Mouse (Mus musculus): Measurements from ENCODE around the gene Gm17387. TPM values are rescaled to one million over a fixed set of nuclear protein-coding genes. Genes with fewer than 3 reads are reported as not detected.

The Gm17387 gene
- total RNA-seq, 1 experiment: not detected

DNA sequence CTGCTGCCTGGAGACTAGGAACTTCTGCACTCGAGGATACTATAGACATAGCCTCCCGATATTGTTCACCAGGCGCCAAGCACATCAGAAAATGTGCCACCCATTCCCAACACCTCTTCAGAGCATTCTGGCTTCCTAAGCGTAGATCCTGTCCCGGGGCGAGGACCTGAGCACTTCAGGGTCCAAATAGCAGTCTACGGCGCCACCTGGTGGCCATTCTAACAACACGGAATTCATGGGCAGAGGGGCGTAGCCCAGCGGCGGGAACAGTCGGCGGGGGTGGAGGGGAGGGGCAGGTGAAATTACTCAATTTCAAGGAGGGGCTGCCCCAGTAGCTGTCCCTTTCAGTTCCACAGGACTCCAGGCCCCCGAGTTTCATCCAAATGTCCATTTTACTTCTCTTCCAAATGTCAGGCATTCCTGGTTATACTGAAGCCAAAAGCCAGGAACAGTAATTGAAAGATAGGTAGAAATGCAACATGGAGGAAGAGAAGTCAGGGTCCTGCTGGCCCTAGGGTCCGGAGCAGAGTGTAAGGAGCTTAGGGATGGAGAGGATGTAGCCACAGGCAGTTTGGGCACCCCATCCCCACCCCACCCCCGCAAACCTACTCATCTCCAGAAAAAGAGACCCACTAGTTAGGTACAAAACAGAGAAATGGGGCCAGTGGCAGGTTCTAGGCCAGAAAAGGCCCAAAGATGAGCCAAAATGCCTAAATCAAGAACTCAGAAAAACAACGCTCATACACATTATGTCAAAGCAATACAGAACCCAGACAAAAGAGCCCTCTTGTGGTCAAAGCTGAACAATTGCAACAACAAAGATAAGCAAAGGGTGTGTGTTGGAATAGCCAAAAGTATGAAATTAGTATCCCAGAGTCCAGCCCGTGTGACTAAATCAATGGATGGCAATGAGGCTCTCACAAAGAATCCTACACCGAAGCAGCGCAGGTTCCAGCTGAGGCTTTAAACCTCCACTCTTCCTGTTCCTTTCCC lies 19.6 kb downstream of the Gm17387 start:
- Histone ChIP-seq H3K9me3 (ENCODE audit: control insufficient read depth, insufficient read depth, low read depth, low read length) (no peaks in the 10 kb centered on the region), H3K36me3 (ENCODE audit: control insufficient read depth, insufficient read depth, low read length, poor library complexity, severe bottlenecking) (no peaks in the 10 kb centered on the region), H3K27ac (ENCODE audit: insufficient read depth, low read depth, low read length, poor library complexity, severe bottlenecking) (peak overlapping the region; percentile 98), H3K9ac (ENCODE audit: insufficient read depth, low read depth, low read length, poor library complexity, severe bottlenecking) (peak overlapping the region; percentile 84), H3K4me1 (ENCODE audit: control insufficient read depth in 2 of 2, insufficient read depth in 2 of 2, low read length in 2 of 2, poor library complexity in 1 of 2) (peaks cover 7 to 22% of the 10 kb centered on the region in 2 experiments), H3K4me3 (ENCODE audit: insufficient read depth in 1 of 2, low read depth in 1 of 2, low read length in 2 of 2, poor library complexity in 1 of 2, severe bottlenecking in 1 of 2) (peak overlapping the region; percentile 61 to 71)
- TF ChIP-seq CHD2 (IDR thresholded peaks at IDR 0.05; ENCODE audit: low read depth, low read length) (no peak), ZC3H11A (IDR thresholded peaks at IDR 0.05; ENCODE audit: borderline replicate concordance, low read depth, low read length) (peak; percentile 98)
- peak; percentile 98 for DNase-seq (ENCODE audit: low read depth, low spot score)
- in situ Hi-C loops (cut with MboI; ENCODE audit: low sequenced_read_pairs in 2 of 2, unreplicated experiment in 2 of 2): loop anchor here in 1 of 2 experiments (10.0 kb wide), 1 partner anchor 94 kb away; the partner anchor contains the start of genes Gm45717, Ifitm2 and Ifitm5

DNA sequence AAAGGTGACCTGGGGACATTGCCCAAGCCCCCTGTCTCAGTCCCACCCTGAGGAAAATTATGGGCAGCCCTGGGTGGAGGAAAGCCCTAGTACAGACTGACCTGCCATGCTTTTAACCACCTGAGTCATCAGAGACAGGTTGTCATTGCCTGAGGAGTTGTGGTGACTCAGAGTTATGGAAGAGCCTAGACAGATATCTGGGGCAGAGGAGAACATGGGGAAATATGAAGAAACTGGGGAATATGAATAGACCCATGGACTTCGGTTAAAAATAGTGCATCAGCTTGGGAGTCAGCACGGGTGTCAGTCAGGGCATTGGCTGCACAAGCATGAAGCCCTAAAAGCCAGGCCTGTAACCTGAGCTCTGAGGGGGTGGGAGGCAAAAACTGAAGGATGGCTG lies 20.4 kb downstream of the Gm17387 start:
- H3K4me1 ChIP-seq (ENCODE audit: control insufficient read depth in 2 of 2, insufficient read depth in 2 of 2, low read length in 2 of 2, poor library complexity in 1 of 2): peaks cover 6 to 21% of the 10 kb centered on the region in 2 experiments
- no peak for DNase-seq (ENCODE audit: low read depth, low spot score)
- no peak overlapping the region for H3K9ac ChIP-seq (ENCODE audit: insufficient read depth, low read depth, low read length, poor library complexity, severe bottlenecking)
- no peak overlapping the region for H3K4me3 ChIP-seq (ENCODE audit: insufficient read depth in 1 of 2, low read depth in 1 of 2, low read length in 2 of 2, poor library complexity in 1 of 2, severe bottlenecking in 1 of 2)
- no peaks in the 10 kb centered on the region for H3K36me3 ChIP-seq (ENCODE audit: control insufficient read depth, insufficient read depth, low read length, poor library complexity, severe bottlenecking)
- no peak for TF ChIP-seq CHD2 (IDR thresholded peaks at IDR 0.05; ENCODE audit: low read depth, low read length)
- no peak for TF ChIP-seq ZC3H11A (IDR thresholded peaks at IDR 0.05; ENCODE audit: borderline replicate concordance, low read depth, low read length)
- TF ChIP-seq MAFK (IDR thresholded peaks at IDR 0.05; ENCODE audit: insufficient read depth, low read depth, low read length): no peak
- no peak for TF ChIP-seq ZNF384 (IDR thresholded peaks at IDR 0.05; ENCODE audit: low read depth, low read length)
- TF ChIP-seq HCFC1 (IDR thresholded peaks at IDR 0.05; ENCODE audit: borderline replicate concordance, insufficient read depth, low read length): no peak
- no peaks in the 10 kb centered on the region for H3K9me3 ChIP-seq (ENCODE audit: control insufficient read depth, insufficient read depth, low read depth, low read length)
- in situ Hi-C loops (cut with MboI; ENCODE audit: low sequenced_read_pairs in 2 of 2, unreplicated experiment in 2 of 2): loop anchor here in 1 of 2 experiments (10.0 kb wide), 1 partner anchor 95 kb away; the partner anchor contains the start of genes Gm45717, Ifitm2 and Ifitm5
- H3K27ac ChIP-seq (ENCODE audit: insufficient read depth, low read depth, low read length, poor library complexity, severe bottlenecking): no peak overlapping the region

DNA sequence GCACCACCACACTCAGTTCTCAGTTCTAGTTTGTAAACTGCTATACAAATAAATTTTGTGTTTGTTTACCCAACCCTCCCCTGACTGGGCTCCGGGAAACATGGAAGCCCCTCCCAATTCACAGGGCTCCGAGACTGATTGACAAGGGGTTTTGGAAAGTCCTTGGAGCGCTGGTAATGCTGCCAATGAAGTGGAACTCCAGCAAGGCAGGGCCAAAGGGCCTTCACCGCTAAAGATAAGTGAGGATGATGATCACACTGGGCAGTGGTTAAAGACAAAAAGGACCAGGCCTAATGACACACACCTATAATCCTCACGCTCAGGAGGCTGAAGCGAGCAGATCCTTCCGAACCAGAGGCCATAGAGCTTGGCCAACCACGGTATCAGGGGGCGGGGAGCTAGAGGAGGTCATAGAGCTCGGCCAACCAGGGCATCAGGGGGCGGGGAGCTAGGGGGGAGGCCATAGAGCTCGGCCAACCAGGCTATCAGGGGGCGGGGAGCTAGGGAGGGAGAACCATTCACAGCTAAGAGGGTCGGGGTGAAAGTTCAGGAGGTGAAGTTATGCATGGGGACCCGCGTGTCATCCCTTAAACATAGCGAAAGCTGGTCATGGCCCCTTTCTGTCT lies 22.2 kb downstream of the Gm17387 start:
- peak; percentile 96 for DNase-seq (ENCODE audit: low read depth, low spot score)
- H3K9ac ChIP-seq (ENCODE audit: insufficient read depth, low read depth, low read length, poor library complexity, severe bottlenecking): peak overlapping the region; percentile 58; the same call in 1 of the 2 replicates
- in situ Hi-C loops (cut with MboI; ENCODE audit: low sequenced_read_pairs in 2 of 2, unreplicated experiment in 2 of 2): loop anchor here (5.0 to 25.0 kb wide), 2 partner anchors 209 to 214 kb away; partner anchors contain the start of genes Odf3 (in 1 of the 2), Scgb1c1 (in 1 of the 2) and Urah (in 1 of the 2)

DNA sequence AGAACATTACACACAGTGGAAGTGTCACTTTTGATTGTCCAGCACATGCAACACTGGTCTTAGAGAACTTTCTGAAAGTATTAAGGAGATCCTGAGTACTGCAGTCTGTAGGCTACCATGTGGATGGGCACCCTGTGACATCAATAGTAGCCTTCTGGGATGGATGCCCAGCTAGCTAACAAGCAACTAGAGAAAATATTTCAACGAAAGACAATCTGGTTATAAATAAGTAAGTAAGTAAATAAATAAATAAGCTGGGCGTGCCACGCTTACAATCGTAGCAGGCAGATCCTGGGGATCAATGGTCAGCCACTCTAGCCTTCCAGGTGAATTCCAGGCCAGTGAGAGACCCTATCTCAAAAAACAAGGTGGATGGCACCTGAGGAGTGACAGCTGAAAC lies 23.1 kb downstream of the Gm17387 start:
- Histone ChIP-seq H3K9me3 (ENCODE audit: control insufficient read depth, insufficient read depth, low read depth, low read length) (no peaks in the 10 kb centered on the region), H3K4me3 (ENCODE audit: insufficient read depth in 1 of 2, low read depth in 1 of 2, low read length in 2 of 2, poor library complexity in 1 of 2, severe bottlenecking in 1 of 2) (peak overlapping the region in 1 of 2 experiments; percentile 95; a peak in 1 of 4 replicates), H3K36me3 (ENCODE audit: control insufficient read depth, insufficient read depth, low read length, poor library complexity, severe bottlenecking) (no peaks in the 10 kb centered on the region), H3K4me1 (ENCODE audit: control insufficient read depth in 2 of 2, insufficient read depth in 2 of 2, low read length in 2 of 2, poor library complexity in 1 of 2) (peaks cover 5 to 16% of the 10 kb centered on the region in 2 experiments; a peak in 3 of 4 replicates), H3K9ac (ENCODE audit: insufficient read depth, low read depth, low read length, poor library complexity, severe bottlenecking) (no peak overlapping the region), H3K27ac (ENCODE audit: insufficient read depth, low read depth, low read length, poor library complexity, severe bottlenecking) (no peak overlapping the region)
- in situ Hi-C loops (cut with MboI; ENCODE audit: low sequenced_read_pairs in 2 of 2, unreplicated experiment in 2 of 2): loop anchor here (5.0 to 25.0 kb wide), 2 partner anchors 210 to 215 kb away; partner anchors contain the start of genes Odf3 (in 1 of the 2), Scgb1c1 (in 1 of the 2) and Urah (in 1 of the 2)
- no peak for TF ChIP-seq ZNF384 (IDR thresholded peaks at IDR 0.05; ENCODE audit: low read depth, low read length)
- no peak for TF ChIP-seq MAFK (IDR thresholded peaks at IDR 0.05; ENCODE audit: insufficient read depth, low read depth, low read length)
- no peak for TF ChIP-seq HCFC1 (IDR thresholded peaks at IDR 0.05; ENCODE audit: borderline replicate concordance, insufficient read depth, low read length)
- no peak for TF ChIP-seq ZC3H11A (IDR thresholded peaks at IDR 0.05; ENCODE audit: borderline replicate concordance, low read depth, low read length)
- TF ChIP-seq CHD2 (IDR thresholded peaks at IDR 0.05; ENCODE audit: low read depth, low read length): no peak
- no peak for DNase-seq (ENCODE audit: low read depth, low spot score)

More for the DNA sequence above, 22.2 kb downstream of the Gm17387 start:
- no peaks in the 10 kb centered on the region for H3K36me3 ChIP-seq (ENCODE audit: control insufficient read depth, insufficient read depth, low read length, poor library complexity, severe bottlenecking)
- peaks cover 5 to 20% of the 10 kb centered on the region in 2 experiments; a peak in 3 of 4 replicates for H3K4me1 ChIP-seq (ENCODE audit: control insufficient read depth in 2 of 2, insufficient read depth in 2 of 2, low read length in 2 of 2, poor library complexity in 1 of 2)
- TF ChIP-seq MAFK (IDR thresholded peaks at IDR 0.05; ENCODE audit: insufficient read depth, low read depth, low read length) (no peak), ZNF384 (IDR thresholded peaks at IDR 0.05; ENCODE audit: low read depth, low read length) (no peak), CHD2 (IDR thresholded peaks at IDR 0.05; ENCODE audit: low read depth, low read length) (no peak), ZC3H11A (IDR thresholded peaks at IDR 0.05; ENCODE audit: borderline replicate concordance, low read depth, low read length) (no peak), HCFC1 (IDR thresholded peaks at IDR 0.05; ENCODE audit: borderline replicate concordance, insufficient read depth, low read length) (no peak)
- H3K27ac ChIP-seq (ENCODE audit: insufficient read depth, low read depth, low read length, poor library complexity, severe bottlenecking): no peak overlapping the region; the same call in 1 of the 2 replicates
- peak overlapping the region; percentile 57 to 95 for H3K4me3 ChIP-seq (ENCODE audit: insufficient read depth in 1 of 2, low read depth in 1 of 2, low read length in 2 of 2, poor library complexity in 1 of 2, severe bottlenecking in 1 of 2)
- H3K9me3 ChIP-seq (ENCODE audit: control insufficient read depth, insufficient read depth, low read depth, low read length): no peaks in the 10 kb centered on the region

All from ES-E14 (cell line).